Mouse (Mus musculus): ENCODE results near the gene Fam133b.
"Not testable (repeated sequence)": the region's sequence is repeated elsewhere in the genome, so short reads cannot be mapped to it uniquely, and the experiment has no call there.

The Fam133b gene

GRCm38 (mm10) chr5:3600298-3600697, 56.7 kb downstream of the Fam133b start:
- DNase-seq (ENCODE audit: low spot score), result no peak

GRCm38 (mm10) chr5:3600790-3601189, 57.2 kb downstream of the Fam133b start:
- no peak for DNase-seq (ENCODE audit: low spot score)

- no peak for DNase-seq (ENCODE audit: low spot score)
Measured at GRCm38 (mm10) chr5:3607114-3607513, 63.5 kb downstream of the Fam133b start.

GRCm38 (mm10) chr5:3609241-3609640, 65.6 kb downstream of the Fam133b start:
- no peak for DNase-seq (ENCODE audit: low spot score)

- not testable (repeated sequence) for DNase-seq (ENCODE audit: low spot score)
Measured at GRCm38 (mm10) chr5:3611835-3612234, 68.2 kb downstream of the Fam133b start.
